Mouse (Mus musculus): ENCODE measurements at regions not wholly inside any gene's neighbourhood (a gene's known extent, or its start where the extent isn't known, plus 50 kb on each side); places are given as distances from the start of the nearest gene placed in this dataset.
"Not testable (repeated sequence)": the region's sequence is repeated elsewhere in the genome, so short reads cannot be mapped to it uniquely, and the experiment has no call there.

- Histone ChIP-seq H3K36me3 (no peaks in the 10 kb centered on the region), H3K9me3 (replicated peaks) (no peaks in the 10 kb centered on the region), H3K4me3 (no peak overlapping the region), H3K27ac (replicated peaks) (no peak overlapping the region), H3K4me1 (no peaks in the 10 kb centered on the region), H3K27me3 (ENCODE audit: low read depth, poor library complexity, severe bottlenecking) (no peaks in the 10 kb centered on the region)
- no peak for DNase-seq (ENCODE audit: low spot score)
- WGBS = 99% methylated on average over 2 of the region's 2 CpGs
These were observed 133.6 kb downstream of the Mat2b start for GRCm38 (mm10) chr11:40561400-40561799.

DNA sequence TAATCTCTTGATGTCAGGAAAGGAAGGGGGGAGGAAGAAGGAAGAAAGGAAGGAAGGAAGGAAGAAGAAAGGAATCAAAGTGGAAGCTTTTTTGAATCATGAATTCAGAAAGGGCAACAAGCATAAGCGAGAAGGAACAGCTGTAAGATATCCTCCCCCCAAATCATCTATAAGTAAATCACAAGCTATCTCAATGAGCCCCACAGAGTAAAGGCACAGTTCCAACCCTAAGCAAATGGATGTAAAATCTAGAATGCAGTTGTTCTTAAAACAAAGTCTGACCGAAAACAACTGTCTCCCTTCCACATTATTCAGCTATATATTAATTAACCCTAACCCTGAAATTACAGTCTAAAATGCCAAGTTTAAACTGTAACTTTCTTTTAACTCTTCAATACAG is 136.5 kb downstream of the Mat2b start:
- H3K4me3 ChIP-seq = no peak overlapping the region
- no peaks in the 10 kb centered on the region for H3K27me3 ChIP-seq (ENCODE audit: low read depth, poor library complexity, severe bottlenecking)
- no peak for DNase-seq (ENCODE audit: low spot score)
- no peak overlapping the region for H3K27ac ChIP-seq (replicated peaks)
- no peaks in the 10 kb centered on the region for H3K36me3 ChIP-seq
- H3K9me3 ChIP-seq (replicated peaks) = no peaks in the 10 kb centered on the region
- WGBS = 92% methylated on average over 2 of the region's 2 CpGs
- no peaks in the 10 kb centered on the region for H3K4me1 ChIP-seq

- H3K4me1 ChIP-seq = no peaks in the 10 kb centered on the region
- H3K9me3 ChIP-seq (replicated peaks) = no peaks in the 10 kb centered on the region
- DNase-seq (ENCODE audit: low spot score) = no peak
- H3K27ac ChIP-seq (replicated peaks) = no peak overlapping the region
- H3K36me3 ChIP-seq = no peaks in the 10 kb centered on the region
- no peak overlapping the region for H3K4me3 ChIP-seq
- 86% methylated on average over 11 of the region's 11 CpGs for WGBS
- H3K27me3 ChIP-seq (ENCODE audit: low read depth, poor library complexity, severe bottlenecking) = no peaks in the 10 kb centered on the region
These were observed 139.9 kb downstream of the Mat2b start for GRCm38 (mm10) chr11:40554867-40555794.

DNA sequence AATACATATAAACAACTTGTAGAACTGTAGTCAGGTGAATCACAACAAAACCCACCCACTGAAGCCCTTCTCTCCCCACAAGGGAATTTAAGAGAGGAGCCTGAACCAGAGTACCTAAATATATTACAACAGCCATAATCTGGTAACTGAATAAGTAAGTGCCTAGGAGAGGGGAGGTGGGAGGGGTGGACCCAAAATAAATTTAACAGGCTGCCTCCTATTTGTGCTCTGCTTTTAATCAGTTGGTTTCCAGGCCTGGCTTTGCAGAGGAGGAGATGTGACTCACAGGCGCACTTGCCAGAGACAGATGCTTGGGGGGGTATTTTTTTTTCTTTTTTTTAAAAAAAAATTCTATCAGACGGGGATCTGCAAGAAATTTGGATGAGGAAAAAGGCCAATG is 142.9 kb downstream of the Mat2b start:
- DNase-seq (ENCODE audit: low spot score) = no peak
- 87% methylated on average over 2 of the region's 2 CpGs for WGBS
- no peak overlapping the region for H3K27ac ChIP-seq (replicated peaks)
- no peaks in the 10 kb centered on the region for H3K36me3 ChIP-seq
- no peaks in the 10 kb centered on the region for H3K9me3 ChIP-seq (replicated peaks)
- no peak overlapping the region for H3K4me3 ChIP-seq
- no peaks in the 10 kb centered on the region for H3K27me3 ChIP-seq (ENCODE audit: low read depth, poor library complexity, severe bottlenecking)
- H3K4me1 ChIP-seq = no peaks in the 10 kb centered on the region

GRCm38 (mm10) chr11:40546596-40546995 is 148.4 kb downstream of the Mat2b start:
- no peaks in the 10 kb centered on the region for H3K4me1 ChIP-seq
- H3K4me3 ChIP-seq = no peak overlapping the region
- DNase-seq (ENCODE audit: low spot score) = no peak
- H3K36me3 ChIP-seq = no peaks in the 10 kb centered on the region
- no peaks in the 10 kb centered on the region for H3K9me3 ChIP-seq (replicated peaks)
- H3K27me3 ChIP-seq (ENCODE audit: low read depth, poor library complexity, severe bottlenecking) = no peaks in the 10 kb centered on the region
- H3K27ac ChIP-seq (replicated peaks) = no peak overlapping the region
- WGBS = 82% methylated on average over 2 of the region's 2 CpGs

DNA sequence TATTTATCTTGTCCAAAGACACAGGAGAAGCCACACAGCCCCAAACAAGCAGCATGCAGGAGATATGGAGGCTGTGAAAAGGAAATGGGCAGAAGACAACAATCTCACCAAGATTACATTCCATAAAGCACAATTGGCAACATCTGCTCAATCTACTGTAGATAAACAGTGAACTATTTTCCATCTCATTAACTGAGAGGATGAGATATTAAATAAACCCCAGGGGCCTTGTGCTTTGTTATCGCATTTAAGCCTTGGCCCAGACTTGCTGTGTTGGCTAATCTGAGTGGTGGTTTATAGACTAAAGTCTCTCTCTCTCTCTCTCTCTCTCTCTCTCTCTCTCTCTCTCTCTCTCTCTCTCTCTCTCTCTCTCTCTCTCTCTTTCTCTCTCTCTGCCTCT is 149.5 kb downstream of the Mat2b start:
- no peak for DNase-seq (ENCODE audit: low spot score)
- H3K36me3 ChIP-seq = no peaks in the 10 kb centered on the region
- no peak overlapping the region for H3K4me3 ChIP-seq
- 82% methylated on average over 1 of the region's 1 CpGs for WGBS
- H3K27me3 ChIP-seq (ENCODE audit: low read depth, poor library complexity, severe bottlenecking) = no peaks in the 10 kb centered on the region
- no peaks in the 10 kb centered on the region for H3K4me1 ChIP-seq
- no peak overlapping the region for H3K27ac ChIP-seq (replicated peaks)
- no peaks in the 10 kb centered on the region for H3K9me3 ChIP-seq (replicated peaks)

DNA sequence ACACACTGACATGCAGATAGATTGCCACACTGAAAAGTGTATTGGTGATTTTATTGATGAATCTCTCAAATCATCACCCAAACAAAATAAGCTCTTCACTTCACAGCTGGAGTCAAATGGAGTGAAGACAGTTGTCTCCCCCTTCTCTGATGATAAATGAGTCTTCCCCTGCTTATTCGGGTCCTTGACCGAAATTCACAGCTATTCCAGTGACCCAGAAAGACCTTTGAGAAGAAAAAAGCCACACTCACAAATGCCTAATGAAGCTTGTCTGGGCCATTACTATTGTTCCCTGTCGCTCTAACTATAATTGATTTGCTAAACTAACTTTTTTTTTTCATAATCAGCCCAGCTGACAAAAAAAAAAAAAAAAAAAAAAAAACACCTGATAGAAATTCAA is 154.8 kb downstream of the Mat2b start:
- Histone ChIP-seq H3K9me3 (replicated peaks) (no peaks in the 10 kb centered on the region), H3K4me3 (no peak overlapping the region), H3K4me1 (peaks cover 8% of the 10 kb centered on the region; the same call in 1 of the 2 replicates), H3K36me3 (no peaks in the 10 kb centered on the region), H3K27ac (replicated peaks) (no peak overlapping the region), H3K27me3 (ENCODE audit: low read depth, poor library complexity, severe bottlenecking) (no peaks in the 10 kb centered on the region)
- DNase-seq (ENCODE audit: low spot score) = no peak
- WGBS = 25% methylated on average over 3 of the region's 3 CpGs

- 63% methylated on average over 11 of the region's 11 CpGs for WGBS
- H3K27me3 ChIP-seq (ENCODE audit: low read depth, poor library complexity, severe bottlenecking) = no peaks in the 10 kb centered on the region
- no peaks in the 10 kb centered on the region for H3K9me3 ChIP-seq (replicated peaks)
- no peak overlapping the region for H3K27ac ChIP-seq (replicated peaks)
- H3K4me1 ChIP-seq = peaks cover 8% of the 10 kb centered on the region; the same call in 1 of the 2 replicates
- no peaks in the 10 kb centered on the region for H3K36me3 ChIP-seq
- no peak overlapping the region for H3K4me3 ChIP-seq
- DNase-seq (ENCODE audit: low spot score) = peak; percentile 14
These were observed 155.2 kb downstream of the Mat2b start for GRCm38 (mm10) chr11:40539776-40540175.

DNA sequence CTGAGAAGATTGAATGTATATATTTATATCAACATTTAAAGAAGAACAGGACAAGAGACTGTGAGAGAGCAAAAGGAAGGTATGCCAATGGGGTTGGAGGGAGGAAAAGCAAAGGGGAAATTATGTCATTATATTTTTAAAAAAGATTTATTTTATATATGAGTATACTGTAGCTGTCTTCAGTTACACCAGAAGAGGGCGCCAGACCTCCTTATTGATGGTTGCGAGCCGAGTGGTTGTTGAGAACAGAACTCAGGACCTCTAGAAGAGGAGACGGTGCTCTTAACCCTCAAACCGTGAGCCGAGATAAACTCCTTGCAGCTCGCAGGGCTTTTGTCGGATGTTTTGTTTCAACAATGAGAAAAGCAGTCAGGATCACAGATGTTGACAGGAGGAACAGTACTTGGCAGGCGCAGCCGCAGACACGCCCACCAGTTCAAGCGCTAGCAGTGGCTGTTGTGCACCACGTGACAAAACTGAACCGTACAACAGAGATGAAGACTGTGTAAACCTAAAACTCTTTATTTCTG is 158.7 kb downstream of the Mat2b start:
- Histone ChIP-seq H3K9me3 (replicated peaks) (no peaks in the 10 kb centered on the region), H3K36me3 (no peaks in the 10 kb centered on the region), H3K27me3 (ENCODE audit: low read depth, poor library complexity, severe bottlenecking) (no peaks in the 10 kb centered on the region), H3K27ac (replicated peaks) (no peak overlapping the region), H3K4me1 (peaks cover 8% of the 10 kb centered on the region; the same call in 1 of the 2 replicates), H3K4me3 (no peak overlapping the region)
- DNase-seq (ENCODE audit: low spot score) = no peak
- WGBS = 86% methylated on average over 14 of the region's 14 CpGs

DNA sequence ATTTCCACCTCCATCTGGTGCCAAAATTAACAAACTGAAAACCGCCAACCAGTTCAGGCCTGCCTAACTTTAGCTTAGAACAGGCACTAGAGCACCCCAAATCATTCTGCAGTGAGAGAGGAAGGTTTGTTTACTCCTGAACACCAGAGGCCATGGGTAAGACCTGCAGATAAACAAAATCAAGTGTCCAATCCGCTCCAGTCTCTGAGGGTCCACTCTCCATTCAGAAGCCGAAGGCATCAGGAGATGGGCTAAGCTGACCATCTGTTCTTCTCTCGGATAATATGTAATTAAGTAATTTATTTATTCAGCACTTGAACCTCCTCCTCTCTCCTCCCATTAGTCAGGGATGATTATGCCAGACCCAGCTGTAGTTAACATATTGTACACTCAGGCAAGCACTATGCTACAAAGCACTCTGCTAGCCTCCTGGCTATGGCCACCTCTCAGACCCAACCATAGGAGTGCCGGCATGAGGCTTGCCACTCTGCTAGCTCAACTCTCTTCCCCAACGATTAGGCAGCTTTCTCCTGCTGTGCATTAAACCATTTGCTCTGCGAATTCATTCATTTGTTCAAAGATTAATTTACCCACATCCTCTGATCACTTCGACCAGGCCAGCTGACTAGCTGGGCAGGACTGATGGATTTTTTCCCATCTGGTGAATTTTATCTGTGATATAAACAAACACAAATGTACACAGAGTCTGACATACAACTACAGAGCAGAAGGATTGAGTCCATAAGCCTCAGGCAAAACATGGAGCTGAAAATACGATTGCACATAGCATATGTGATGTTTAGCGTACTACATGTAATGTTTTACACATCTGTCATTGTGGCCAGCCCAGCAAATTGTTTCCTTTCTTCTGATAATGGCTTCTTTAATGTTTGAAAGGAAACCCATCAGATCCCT is 184.4 kb downstream of the Mat2b start:
- no peak overlapping the region for H3K4me3 ChIP-seq
- 78% methylated on average over 10 of the region's 10 CpGs for WGBS
- H3K36me3 ChIP-seq = no peaks in the 10 kb centered on the region
- no peaks in the 10 kb centered on the region for H3K4me1 ChIP-seq
- H3K27ac ChIP-seq (replicated peaks) = 0 out of 2 replicates have a peak overlapping the region, but pooled peaks have one; percentile 17
- no peak for DNase-seq (ENCODE audit: low spot score)
- no peaks in the 10 kb centered on the region for H3K27me3 ChIP-seq (ENCODE audit: low read depth, poor library complexity, severe bottlenecking)
- H3K9me3 ChIP-seq (replicated peaks) = no peaks in the 10 kb centered on the region

DNA sequence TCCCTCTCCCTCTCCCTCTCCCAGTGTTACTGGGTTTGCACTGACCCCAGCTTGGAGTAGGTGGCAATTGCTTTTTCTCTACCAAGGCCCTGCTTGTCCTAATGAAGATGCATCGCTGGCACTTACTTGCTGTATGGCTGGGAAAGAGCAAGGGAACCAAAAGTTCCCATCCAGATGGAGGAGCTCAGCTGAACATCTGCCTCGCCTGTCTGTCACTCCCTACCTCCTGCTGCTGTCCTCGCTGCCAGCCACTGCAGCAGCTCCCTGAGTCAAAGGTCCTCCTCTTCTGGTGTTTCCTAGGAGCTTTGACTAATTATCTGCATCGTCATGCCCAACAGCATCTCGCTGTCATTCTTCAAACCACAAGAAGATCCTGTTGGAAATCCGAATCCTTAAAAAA is 203.4 kb downstream of the Mat2b start:
- H3K27me3 ChIP-seq (ENCODE audit: low read depth, poor library complexity, severe bottlenecking) = no peaks in the 10 kb centered on the region
- H3K9me3 ChIP-seq (replicated peaks) = no peaks in the 10 kb centered on the region
- 0 out of 2 replicates have a peak, but pooled peaks cover 3% of the 10 kb centered on the region for H3K4me1 ChIP-seq
- no peak overlapping the region; the same call in 1 of the 2 replicates for H3K27ac ChIP-seq (replicated peaks)
- no peak for DNase-seq (ENCODE audit: low spot score)
- no peak overlapping the region for H3K4me3 ChIP-seq
- no peaks in the 10 kb centered on the region for H3K36me3 ChIP-seq
- 55% methylated on average over 6 of the region's 6 CpGs for WGBS

- WGBS = 16% methylated on average over 6 of the region's 6 CpGs
- peaks cover 12% of the 10 kb centered on the region for H3K4me1 ChIP-seq
- not testable (repeated sequence) for H3K27me3 ChIP-seq (ENCODE audit: low read depth, poor library complexity, severe bottlenecking); H3K36me3 ChIP-seq; DNase-seq (ENCODE audit: low spot score); H3K9me3 ChIP-seq (replicated peaks); H3K27ac ChIP-seq (replicated peaks); H3K4me3 ChIP-seq
These were observed 216.8 kb downstream of the Mat2b start for GRCm38 (mm10) chr11:40478171-40478570.
